Mouse (Mus musculus) bone marrow, adult 2 months (tissue): Measurements from ENCODE around the gene Creb5.

Experiments
- CTCF ChIP-seq: fragments of 200-500 bp; IDR thresholded peaks from 2 replicates; pipeline ENCODE4 v1.5.1; 2011; ENCODE audit warnings: low read length, control low read depth; ENCODE audit not compliant: control insufficient read depth, insufficient read depth
- POLR2A ChIP-seq: fragments of 200-500 bp; IDR thresholded peaks from 2 replicates; pipeline ENCODE4 v1.6.1; 2011; ENCODE audit warnings: low read depth, mild to moderate bottlenecking, control low read depth, low read length, borderline replicate concordance; ENCODE audit not compliant: control insufficient read depth

DNA sequence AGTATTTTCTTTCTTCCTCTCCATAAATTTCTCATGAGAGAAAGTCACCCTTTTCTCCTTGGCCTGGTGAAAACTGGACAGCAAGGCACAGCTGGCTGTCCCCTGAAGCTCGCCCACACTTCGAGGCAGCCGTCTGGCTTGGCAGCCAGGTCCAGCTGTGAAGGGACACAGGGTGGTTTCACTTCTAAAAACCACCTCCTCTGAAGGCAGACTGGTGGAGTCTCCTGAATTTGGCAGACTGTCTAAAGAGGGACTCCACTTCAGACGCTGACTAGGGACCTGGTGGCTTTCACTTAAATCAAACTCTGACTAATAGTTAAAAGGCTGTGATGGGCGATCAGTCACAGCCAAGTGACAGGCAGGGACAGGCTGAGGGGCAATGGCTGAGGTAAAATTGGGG lies 365.6 kb downstream of the Creb5 start:
- TF ChIP-seq POLR2A (no peak), CTCF (no peak)
